Mouse (Mus musculus) neural tube, embryonic 13.5 days (tissue): ENCODE measurements around the gene Cecr2. TPM values are rescaled to one million over a fixed set of nuclear protein-coding genes. Genes with fewer than 3 reads are reported as not detected.
A peak's percentile ranks its signal among the peaks of the same experiment; 100 is the strongest.

Source experiments
- ATAC-seq: fragments of 200-750 bp; cut with Nextera tagmentation; 2 replicates; pipeline ENCODE4 v1.8.0; 2017; ENCODE audit warnings: low read depth, mild to moderate bottlenecking, moderate TSS enrichment, moderate library complexity
- H3K27ac ChIP-seq: fragments of 300-500 bp; sonication (generic); replicated peaks from 2 replicates; pipeline ENCODE4 v1.5.1; 2015; ENCODE audit warnings: moderate library complexity, mild to moderate bottlenecking, inconsistent platforms
- H3K27me3 ChIP-seq: fragments of 300-500 bp; sonication (generic); 2 replicates; pipeline ENCODE4 v1.6.1; 2015; ENCODE audit warnings: mild to moderate bottlenecking, inconsistent platforms
- H3K36me3 ChIP-seq: fragments of 300-500 bp; sonication (generic); 2 replicates; pipeline ENCODE4 v1.6.1; 2015; ENCODE audit warnings: mild to moderate bottlenecking, inconsistent platforms
- H3K4me1 ChIP-seq: fragments of 300-500 bp; sonication (generic); replicated peaks from 2 replicates; pipeline ENCODE4 v1.6.1; 2015; ENCODE audit warnings: inconsistent platforms
- H3K4me2 ChIP-seq: fragments of 300-500 bp; sonication (generic); 2 replicates; pipeline ENCODE4 v1.6.1; 2015; ENCODE audit warnings: inconsistent platforms, mild to moderate bottlenecking, moderate library complexity
- H3K4me3 ChIP-seq: fragments of 300-500 bp; sonication (generic); 2 replicates; pipeline ENCODE4 v1.5.1; 2015; ENCODE audit warnings: mild to moderate bottlenecking, inconsistent platforms
- H3K9ac ChIP-seq: fragments of 300-500 bp; sonication (generic); 2 replicates; pipeline ENCODE4 v1.6.1; 2015; ENCODE audit warnings: moderate library complexity, mild to moderate bottlenecking, inconsistent platforms
- H3K9me3 ChIP-seq: fragments of 300-500 bp; sonication (generic); 2 replicates; pipeline ENCODE4 v1.6.1; 2016; ENCODE audit warnings: inconsistent platforms
- WGBS: fragments of 180-500 bp; shearing (Covaris S2); methylation state at CpG from one replicate; pipeline ENCODE4 v1.1.7; 2015; 5-methylcytosine and 5-hydroxymethylcytosine counted together
- polyA plus RNA-seq: library from polyadenylated mRNA; unstranded; fragments of >200 nt; fragmentation: Nextera tagmentation; extraction: Ambion mirVana; gene quantifications from 2 replicates; pipeline ENCODE4 v1.2.1, GENCODE M21; 2015

Cecr2 gene
- 7.1 and 7.9 TPM in 2 replicates for polyA plus RNA-seq

DNA sequence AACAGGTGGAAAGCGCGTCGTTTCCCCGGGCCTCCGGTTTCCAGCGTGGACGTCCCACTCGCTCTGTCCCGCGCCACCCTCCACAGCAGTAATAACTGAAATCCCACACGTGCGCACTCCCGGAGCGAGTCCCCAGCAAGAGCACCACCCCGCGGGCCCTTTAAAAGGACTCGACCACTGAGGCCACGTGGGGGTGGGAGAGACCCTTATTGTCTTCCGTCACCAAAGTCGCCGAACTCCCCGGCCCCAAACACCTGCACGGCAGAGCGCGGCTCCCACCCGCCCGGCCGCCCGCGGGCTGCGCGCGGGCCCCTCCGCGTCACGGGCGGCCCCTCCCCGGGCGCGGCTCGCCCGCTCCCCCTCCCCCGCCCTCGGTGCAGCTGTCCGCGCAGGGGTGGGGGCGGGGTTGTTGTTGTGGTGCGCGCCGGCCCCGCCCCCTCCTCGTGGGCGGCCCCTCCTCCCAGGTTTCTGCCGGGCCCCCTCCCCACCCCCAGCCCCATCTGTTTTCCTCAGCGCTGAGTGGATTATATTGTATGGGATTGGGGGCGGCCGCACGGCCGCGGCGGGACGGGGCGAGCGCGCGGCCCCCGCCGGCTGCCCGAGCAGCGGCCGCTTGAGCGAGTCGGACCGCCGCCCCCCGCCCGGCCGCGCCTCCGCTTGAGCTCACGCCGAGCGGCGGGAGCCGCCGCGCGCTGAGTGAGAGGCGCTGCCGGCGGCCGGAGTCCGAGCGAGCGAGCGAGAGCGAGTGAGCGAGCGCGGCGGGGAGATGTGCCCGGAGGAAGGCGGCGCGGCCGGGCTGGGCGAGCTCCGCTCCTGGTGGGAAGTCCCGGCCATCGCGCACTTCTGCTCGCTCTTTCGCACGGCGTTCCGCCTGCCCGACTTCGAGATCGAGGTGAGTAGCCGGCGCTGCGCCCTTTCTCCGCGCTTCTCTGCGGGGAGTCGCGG, at the start of gene Cecr2:
Cecr2 (plus strand) TSS at position 554 of the 945 bp plus-strand sequence.
- WGBS: 1% methylated on average over 94 of the region's 127 CpGs
- peak within 1 kb of the TSS; percentile 98 for H3K27ac ChIP-seq
- H3K4me2 ChIP-seq: peak within 1 kb of the TSS; percentile 95
- ATAC-seq: peak; percentile 87
- H3K4me3 ChIP-seq: peak within 1 kb of the TSS; percentile 77
- H3K9me3 ChIP-seq: no peaks in the 10 kb centered on the region
- H3K4me1 ChIP-seq: peaks cover 29% of the 10 kb centered on the region
- H3K9ac ChIP-seq: peak within 1 kb of the TSS; percentile 89
- 0 out of 2 replicates have a peak, but pooled peaks cover 7% of the 10 kb centered on the region for H3K27me3 ChIP-seq
- H3K36me3 ChIP-seq: no peaks in the 10 kb centered on the region

- Histone ChIP-seq H3K27ac (no peak overlapping the region), H3K4me2 (no peak overlapping the region), H3K4me1 (0 out of 2 replicates have a peak, but pooled peaks cover 6% of the 10 kb centered on the region), H3K9me3 (no peaks in the 10 kb centered on the region), H3K9ac (no peak overlapping the region), H3K27me3 (no peaks in the 10 kb centered on the region), H3K36me3 (no peaks in the 10 kb centered on the region), H3K4me3 (no peak overlapping the region)
- 79% methylated on average over 5 of the region's 5 CpGs for WGBS
- no peak for ATAC-seq
Measured at GRCm38 (mm10) chr6:120617586-120617985, 48.6 kb upstream of the Cecr2 start.

DNA sequence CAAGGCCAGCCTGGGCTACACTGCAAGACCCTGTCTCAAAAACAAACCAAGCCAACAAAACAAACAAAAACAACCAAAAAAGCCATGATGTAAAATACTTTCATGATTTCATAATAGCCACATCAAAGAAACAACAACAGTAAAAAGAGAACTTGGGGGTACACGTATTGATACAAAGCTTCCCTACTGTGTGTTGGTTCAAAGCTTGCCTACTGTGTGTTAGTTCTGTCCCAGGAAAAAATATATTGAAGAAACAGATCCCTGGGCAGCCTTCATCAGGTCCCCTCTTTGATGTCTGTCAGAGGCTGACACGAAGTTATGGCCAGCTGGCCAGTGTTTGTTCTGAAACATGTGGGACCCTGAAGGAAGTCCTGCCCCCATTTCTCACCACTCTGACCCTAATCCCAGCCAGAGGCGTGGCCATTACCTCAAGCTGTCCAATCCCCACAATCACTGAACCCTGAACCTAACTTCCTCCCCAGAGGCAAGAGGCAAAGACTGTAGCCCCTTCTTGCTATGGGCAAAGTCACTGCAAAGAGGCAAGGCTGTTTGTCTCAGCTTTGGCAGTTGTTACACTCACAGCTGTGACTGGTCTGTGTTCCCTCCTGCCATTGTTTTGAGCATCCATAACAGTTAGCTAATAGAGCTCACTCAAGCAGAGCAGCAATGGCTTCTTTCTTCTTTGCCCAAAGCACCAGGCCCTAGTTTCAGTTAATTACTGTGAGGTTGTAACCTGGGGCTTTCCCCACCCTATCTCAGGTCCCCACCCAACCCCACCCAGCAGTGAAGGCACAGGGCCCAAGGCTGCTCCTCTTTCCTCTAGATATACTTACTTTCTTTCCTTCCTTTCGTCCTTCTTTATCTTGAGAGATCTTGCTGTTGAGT, 47.4 kb upstream of the Cecr2 start:
- WGBS: 71% methylated on average over 4 of the region's 4 CpGs
- no peak overlapping the region for H3K4me2 ChIP-seq
- H3K27me3 ChIP-seq: no peaks in the 10 kb centered on the region
- no peak for ATAC-seq
- H3K36me3 ChIP-seq: no peaks in the 10 kb centered on the region
- H3K9me3 ChIP-seq: no peaks in the 10 kb centered on the region
- H3K4me1 ChIP-seq: 0 out of 2 replicates have a peak, but pooled peaks cover 6% of the 10 kb centered on the region
- no peak overlapping the region for H3K9ac ChIP-seq
- no peak overlapping the region for H3K27ac ChIP-seq
- no peak overlapping the region for H3K4me3 ChIP-seq

GRCm38 (mm10) chr6:120620193-120620592, 46.0 kb upstream of the Cecr2 start:
- H3K9ac ChIP-seq: no peak overlapping the region
- no peak overlapping the region for H3K4me3 ChIP-seq
- no peak for ATAC-seq
- WGBS: 91% methylated on average over 3 of the region's 3 CpGs
- H3K27ac ChIP-seq: no peak overlapping the region
- no peaks in the 10 kb centered on the region for H3K9me3 ChIP-seq
- H3K27me3 ChIP-seq: no peaks in the 10 kb centered on the region
- no peaks in the 10 kb centered on the region for H3K36me3 ChIP-seq
- no peak overlapping the region for H3K4me2 ChIP-seq
- 0 out of 2 replicates have a peak, but pooled peaks cover 6% of the 10 kb centered on the region for H3K4me1 ChIP-seq

- ATAC-seq: no peak
- Histone ChIP-seq H3K9me3 (no peaks in the 10 kb centered on the region), H3K36me3 (no peaks in the 10 kb centered on the region), H3K9ac (no peak overlapping the region), H3K27me3 (no peaks in the 10 kb centered on the region), H3K27ac (no peak overlapping the region), H3K4me3 (no peak overlapping the region), H3K4me2 (no peak overlapping the region), H3K4me1 (no peaks in the 10 kb centered on the region)
- 63% methylated on average over 8 of the region's 8 CpGs for WGBS
Measured at GRCm38 (mm10) chr6:120625081-120625480, 41.1 kb upstream of the Cecr2 start.

DNA sequence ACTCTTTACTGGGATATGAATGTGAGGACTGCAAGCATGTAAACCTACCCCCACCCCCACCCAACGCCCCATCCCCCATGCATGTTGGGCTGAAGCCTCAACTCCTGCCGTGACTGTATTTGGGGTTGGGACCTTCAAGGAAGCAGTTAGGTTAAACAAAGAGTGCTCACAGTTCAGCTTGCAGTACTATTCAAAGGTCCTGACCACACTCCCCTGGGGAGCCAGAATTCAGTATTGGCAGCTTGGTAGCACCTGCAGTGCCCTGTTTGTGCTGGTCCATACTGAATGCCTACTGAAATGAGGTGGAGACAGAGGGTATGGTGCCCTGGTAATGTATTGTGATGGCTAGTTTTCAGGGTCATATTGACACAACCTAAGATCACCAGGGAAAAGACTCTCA, 39.1 kb upstream of the Cecr2 start:
- WGBS: 62% methylated on average over 2 of the region's 2 CpGs
- no peak for ATAC-seq
- Histone ChIP-seq H3K36me3 (no peaks in the 10 kb centered on the region), H3K27me3 (no peaks in the 10 kb centered on the region), H3K9me3 (no peaks in the 10 kb centered on the region), H3K4me2 (no peak overlapping the region), H3K9ac (no peak overlapping the region), H3K4me3 (no peak overlapping the region), H3K27ac (no peak overlapping the region), H3K4me1 (no peaks in the 10 kb centered on the region)

DNA sequence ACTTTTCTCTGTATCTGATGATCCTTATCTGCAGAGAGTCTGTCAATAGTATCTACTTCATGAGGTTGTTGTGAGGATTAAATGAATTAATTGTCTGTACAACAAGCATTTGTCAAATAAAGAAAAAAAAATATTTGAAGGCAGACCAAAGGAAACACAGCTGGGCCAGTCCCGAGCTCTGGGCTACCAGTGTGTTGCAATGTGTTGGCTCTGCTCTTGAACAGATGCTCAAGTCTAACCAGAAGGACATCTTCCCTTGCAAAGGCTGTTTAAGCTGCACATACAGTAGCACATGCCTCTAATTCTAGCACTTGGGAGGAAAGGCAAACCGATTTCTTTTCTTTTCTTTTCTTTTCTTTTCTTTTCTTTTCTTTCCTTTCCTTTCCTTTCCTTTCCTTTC, 37.2 kb upstream of the Cecr2 start:
- no peak for ATAC-seq
- Histone ChIP-seq H3K4me2 (no peak overlapping the region), H3K4me1 (no peaks in the 10 kb centered on the region), H3K27ac (no peak overlapping the region), H3K9me3 (no peaks in the 10 kb centered on the region), H3K4me3 (no peak overlapping the region), H3K9ac (no peak overlapping the region), H3K36me3 (no peaks in the 10 kb centered on the region), H3K27me3 (no peaks in the 10 kb centered on the region)
- 78% methylated on average over 2 of the region's 2 CpGs for WGBS

GRCm38 (mm10) chr6:120635391-120636028, 30.7 kb upstream of the Cecr2 start:
- no peak overlapping the region for H3K4me2 ChIP-seq
- no peak overlapping the region for H3K4me3 ChIP-seq
- no peak overlapping the region for H3K27ac ChIP-seq
- no peak for ATAC-seq
- no peaks in the 10 kb centered on the region for H3K36me3 ChIP-seq
- H3K9ac ChIP-seq: no peak overlapping the region
- 89% methylated on average over 8 of the region's 8 CpGs for WGBS
- H3K27me3 ChIP-seq: no peaks in the 10 kb centered on the region
- H3K4me1 ChIP-seq: no peaks in the 10 kb centered on the region
- no peaks in the 10 kb centered on the region for H3K9me3 ChIP-seq

DNA sequence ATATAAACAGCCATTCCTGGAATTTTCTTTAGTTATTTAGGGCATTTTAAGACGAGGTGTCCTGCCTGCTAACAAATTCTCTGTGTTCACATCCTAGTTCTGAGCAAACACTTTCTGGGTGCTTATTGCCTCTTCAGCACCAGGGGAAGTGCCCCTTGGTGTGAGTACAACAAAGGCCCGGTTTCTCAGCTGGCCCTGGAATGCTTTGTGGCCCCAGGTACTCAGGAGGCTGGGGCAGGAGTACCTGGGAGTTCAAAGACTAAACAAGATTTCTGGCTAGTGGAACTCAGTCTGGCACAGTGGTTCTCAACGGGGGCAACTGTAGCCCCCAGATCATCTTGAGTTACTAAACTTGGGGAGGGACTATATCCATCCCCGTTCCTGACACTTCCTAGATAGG, 26.6 kb upstream of the Cecr2 start:
- 34% methylated on average over 4 of the region's 4 CpGs for WGBS
- no peaks in the 10 kb centered on the region for H3K9me3 ChIP-seq

DNA sequence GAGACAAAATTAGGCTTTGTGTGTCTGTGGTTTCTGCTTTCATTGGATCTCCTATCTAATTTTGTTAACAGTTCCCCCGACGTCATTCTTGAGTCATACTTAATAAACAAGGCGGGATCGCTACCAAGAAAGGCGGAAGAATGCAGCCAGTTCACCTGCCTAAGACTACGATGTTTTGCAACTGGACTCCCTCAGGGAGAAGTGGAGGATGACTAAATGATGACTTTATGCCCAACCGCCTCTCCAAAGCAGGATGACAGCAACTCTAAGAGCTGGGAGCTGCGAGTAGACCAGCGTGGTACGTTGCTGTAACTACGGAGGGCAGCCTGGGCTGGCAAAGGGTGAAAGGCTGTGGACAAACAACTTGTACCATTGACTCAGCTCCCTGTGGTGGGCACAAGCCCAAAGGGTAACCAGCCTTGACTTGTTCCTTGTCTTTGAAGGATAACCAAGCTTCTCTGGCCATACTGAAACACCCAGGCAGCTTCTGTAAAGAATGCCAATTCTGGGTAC, 24.2 kb upstream of the Cecr2 start:
- 89% methylated on average over 11 of the region's 11 CpGs for WGBS
- no peak overlapping the region for H3K27ac ChIP-seq
- H3K9ac ChIP-seq: no peak overlapping the region
- H3K9me3 ChIP-seq: no peaks in the 10 kb centered on the region
- H3K27me3 ChIP-seq: no peaks in the 10 kb centered on the region
- ATAC-seq: no peak
- H3K36me3 ChIP-seq: no peaks in the 10 kb centered on the region
- no peak overlapping the region for H3K4me3 ChIP-seq
- H3K4me1 ChIP-seq: peaks cover 5% of the 10 kb centered on the region; the same call in 1 of the 2 replicates
- H3K4me2 ChIP-seq: no peak overlapping the region

More for the DNA sequence above, 26.6 kb upstream of the Cecr2 start:
- peaks cover 5% of the 10 kb centered on the region; the same call in 1 of the 2 replicates for H3K4me1 ChIP-seq
- no peaks in the 10 kb centered on the region for H3K36me3 ChIP-seq
- ATAC-seq: no peak
- H3K4me3 ChIP-seq: no peak overlapping the region
- no peak overlapping the region for H3K27ac ChIP-seq
- no peak overlapping the region for H3K4me2 ChIP-seq
- H3K27me3 ChIP-seq: no peaks in the 10 kb centered on the region
- H3K9ac ChIP-seq: no peak overlapping the region

DNA sequence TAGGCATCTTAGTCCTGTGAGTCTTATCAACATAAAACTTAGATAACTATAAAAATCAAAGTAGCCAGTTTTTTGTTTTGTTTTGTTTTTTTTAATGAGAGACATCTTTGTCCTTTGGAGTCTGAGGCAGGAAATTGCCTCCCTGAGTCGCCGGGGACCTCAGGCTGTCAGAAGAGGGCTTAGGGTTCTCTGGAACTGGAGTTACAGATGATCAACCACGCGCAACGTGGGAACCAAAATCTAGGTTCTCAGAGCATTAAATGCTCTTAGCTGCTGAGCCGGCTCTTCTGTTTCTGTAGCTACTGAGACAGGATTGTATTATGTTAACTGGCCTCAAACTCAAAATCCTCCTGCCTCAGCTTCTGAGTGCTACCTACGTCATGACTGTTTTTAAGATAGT, 22.4 kb upstream of the Cecr2 start:
- no peaks in the 10 kb centered on the region for H3K36me3 ChIP-seq
- no peak overlapping the region for H3K27ac ChIP-seq
- no peak for ATAC-seq
- H3K4me1 ChIP-seq: peaks cover 5% of the 10 kb centered on the region; the same call in 1 of the 2 replicates
- 69% methylated on average over 7 of the region's 7 CpGs for WGBS
- no peak overlapping the region for H3K9ac ChIP-seq
- H3K27me3 ChIP-seq: no peaks in the 10 kb centered on the region
- H3K4me3 ChIP-seq: no peak overlapping the region
- H3K9me3 ChIP-seq: no peaks in the 10 kb centered on the region
- H3K4me2 ChIP-seq: no peak overlapping the region
